Mouse (Mus musculus) forebrain, embryonic 16.5 days (tissue): ENCODE measurements at regions not wholly inside any gene's neighbourhood (a gene's known extent, or its start where the extent isn't known, plus 50 kb on each side); places are given as distances from the start of the nearest gene placed in this dataset.
"Not testable (repeated sequence)": the region's sequence is repeated elsewhere in the genome, so short reads cannot be mapped to it uniquely, and the experiment has no call there.

ENCODE experiments used
- ATAC-seq: fragments of 200-750 bp; cut with Nextera tagmentation; 2 replicates; pipeline ENCODE4 v1.8.0; 2017; ENCODE audit warnings: mild to moderate bottlenecking, moderate library complexity
- H3K27ac ChIP-seq: fragments of 300-500 bp; sonication (generic); 2 replicates; pipeline ENCODE4 v1.5.1; 2014; ENCODE audit warnings: low read length, control low read depth
- H3K27me3 ChIP-seq: fragments of 300-500 bp; sonication (generic); replicated peaks from 2 replicates; pipeline ENCODE4 v1.6.1; 2014; ENCODE audit warnings: low read length; ENCODE audit not compliant: control insufficient read depth, insufficient read depth
- H3K36me3 ChIP-seq: fragments of 300-500 bp; sonication (generic); 2 replicates; pipeline ENCODE4 v1.6.1; 2014; ENCODE audit not compliant: control insufficient read depth, insufficient read depth
- H3K4me1 ChIP-seq: fragments of 300-500 bp; sonication (generic); replicated peaks from 2 replicates; pipeline ENCODE4 v1.6.1; 2014; ENCODE audit warnings: low read length; ENCODE audit not compliant: control insufficient read depth, insufficient read depth
- H3K4me2 ChIP-seq: fragments of 300-500 bp; sonication (generic); 2 replicates; pipeline ENCODE4 v1.6.1; 2014; ENCODE audit warnings: mild to moderate bottlenecking, low read length, control low read depth
- H3K4me3 ChIP-seq: fragments of 300-500 bp; sonication (generic); replicated peaks from 2 replicates; pipeline ENCODE4 v1.5.1; 2014; ENCODE audit warnings: mild to moderate bottlenecking, low read length, control low read depth
- H3K9ac ChIP-seq: fragments of 300-500 bp; sonication (generic); replicated peaks from 2 replicates; pipeline ENCODE4 v1.6.1; 2014; ENCODE audit warnings: low read depth, low read length, control low read depth
- H3K9me3 ChIP-seq: fragments of 300-500 bp; sonication (generic); 2 replicates; pipeline ENCODE4 v1.6.1; 2016; ENCODE audit warnings: low read length; ENCODE audit not compliant: control insufficient read depth
- WGBS: fragments of 180-500 bp; shearing (Covaris S2); extraction: QIAGEN DNeasy Blood & Tissue Kit; methylation state at CpG from one replicate; pipeline ENCODE4 v1.1.7; 2014; 5-methylcytosine and 5-hydroxymethylcytosine counted together

DNA sequence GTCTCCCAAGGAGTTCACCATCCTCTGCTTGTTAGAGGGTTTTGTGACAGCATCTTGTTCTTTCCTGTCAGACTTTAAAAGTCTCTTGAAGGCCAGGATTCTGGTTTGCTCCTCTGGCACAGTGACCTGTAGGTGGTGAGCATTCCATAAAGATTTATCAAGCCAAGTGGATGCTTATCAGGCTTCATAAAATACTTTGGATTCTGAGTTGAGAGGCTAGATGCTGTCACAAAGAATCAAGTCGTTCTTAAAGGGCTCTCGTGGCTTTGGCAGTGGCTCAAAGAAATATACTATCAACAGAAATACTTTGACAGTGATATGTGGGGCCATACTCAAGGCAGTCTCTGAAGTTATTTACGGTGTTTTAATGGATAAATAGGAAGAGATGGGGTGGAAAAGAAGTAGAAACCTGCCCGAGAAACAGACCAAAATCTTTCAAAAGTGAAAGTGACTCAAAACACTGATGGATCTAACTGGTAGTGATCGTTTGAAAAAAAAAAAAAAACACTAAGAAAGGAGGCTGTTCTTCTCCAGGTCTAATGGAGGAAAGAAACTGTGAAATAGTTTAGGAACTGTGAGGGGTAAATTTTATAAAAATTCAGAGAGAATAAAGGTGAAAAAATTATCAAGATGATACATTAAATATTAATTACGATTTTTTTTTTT lies 273.2 kb upstream of the Pfkp start:
- Histone ChIP-seq H3K27ac (no peak overlapping the region), H3K36me3 (no peaks in the 10 kb centered on the region), H3K4me1 (no peaks in the 10 kb centered on the region), H3K4me3 (no peak overlapping the region), H3K4me2 (no peak overlapping the region), H3K9ac (no peak overlapping the region), H3K27me3 (no peaks in the 10 kb centered on the region), H3K9me3 (no peaks in the 10 kb centered on the region)
- ATAC-seq: no peak
- 56% methylated on average over 6 of the region's 6 CpGs for WGBS

GRCm38 (mm10) chr13:6906000-6906399 lies 257.4 kb upstream of the Pfkp start:
- Histone ChIP-seq H3K4me3 (no peak overlapping the region), H3K27ac (no peak overlapping the region), H3K27me3 (no peaks in the 10 kb centered on the region), H3K9me3 (no peaks in the 10 kb centered on the region), H3K4me2 (no peak overlapping the region), H3K9ac (no peak overlapping the region), H3K36me3 (no peaks in the 10 kb centered on the region), H3K4me1 (no peaks in the 10 kb centered on the region)
- ATAC-seq: no peak

DNA sequence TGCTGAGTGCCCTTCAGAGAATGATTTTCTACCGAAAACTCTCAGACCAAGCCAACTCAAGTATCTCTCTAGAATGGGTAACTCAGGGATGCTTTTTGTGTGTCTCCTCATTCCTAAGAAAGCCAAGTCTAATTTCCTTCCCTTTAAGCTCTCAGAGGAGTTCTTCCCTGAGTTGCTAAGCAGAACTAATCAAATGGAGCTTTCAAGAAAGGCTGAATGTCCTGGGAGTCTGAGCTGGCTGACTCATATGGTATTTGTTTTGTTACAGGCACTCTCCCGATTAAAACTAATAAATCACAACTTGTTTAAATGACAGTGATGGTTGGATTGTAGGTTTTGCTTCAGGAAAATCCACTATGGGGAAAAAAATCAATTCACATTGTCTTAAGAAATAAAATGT lies 253.1 kb upstream of the Pfkp start:
- Histone ChIP-seq H3K27me3 (no peaks in the 10 kb centered on the region), H3K4me3 (no peak overlapping the region), H3K4me1 (no peaks in the 10 kb centered on the region), H3K27ac (no peak overlapping the region), H3K9me3 (no peaks in the 10 kb centered on the region), H3K4me2 (no peak overlapping the region), H3K36me3 (no peaks in the 10 kb centered on the region), H3K9ac (no peak overlapping the region)
- 67% methylated on average over 2 of the region's 2 CpGs for WGBS
- no peak for ATAC-seq

GRCm38 (mm10) chr13:6897666-6898065 lies 249.1 kb upstream of the Pfkp start:
- no peaks in the 10 kb centered on the region for H3K27me3 ChIP-seq
- H3K27ac ChIP-seq: no peak overlapping the region
- 83% methylated on average over 1 of the region's 1 CpGs for WGBS
- H3K4me1 ChIP-seq: no peaks in the 10 kb centered on the region
- no peak overlapping the region for H3K9ac ChIP-seq
- ATAC-seq: no peak
- H3K4me2 ChIP-seq: no peak overlapping the region
- H3K36me3 ChIP-seq: no peaks in the 10 kb centered on the region
- no peaks in the 10 kb centered on the region for H3K9me3 ChIP-seq
- no peak overlapping the region for H3K4me3 ChIP-seq

GRCm38 (mm10) chr13:6891458-6892076 lies 243.0 kb upstream of the Pfkp start:
- Histone ChIP-seq H3K27ac (no peak overlapping the region), H3K27me3 (no peaks in the 10 kb centered on the region), H3K4me3 (no peak overlapping the region), H3K36me3 (no peaks in the 10 kb centered on the region), H3K4me1 (no peaks in the 10 kb centered on the region), H3K9me3 (no peaks in the 10 kb centered on the region), H3K9ac (no peak overlapping the region), H3K4me2 (no peak overlapping the region)
- WGBS: 24% methylated on average over 5 of the region's 5 CpGs
- no peak for ATAC-seq

DNA sequence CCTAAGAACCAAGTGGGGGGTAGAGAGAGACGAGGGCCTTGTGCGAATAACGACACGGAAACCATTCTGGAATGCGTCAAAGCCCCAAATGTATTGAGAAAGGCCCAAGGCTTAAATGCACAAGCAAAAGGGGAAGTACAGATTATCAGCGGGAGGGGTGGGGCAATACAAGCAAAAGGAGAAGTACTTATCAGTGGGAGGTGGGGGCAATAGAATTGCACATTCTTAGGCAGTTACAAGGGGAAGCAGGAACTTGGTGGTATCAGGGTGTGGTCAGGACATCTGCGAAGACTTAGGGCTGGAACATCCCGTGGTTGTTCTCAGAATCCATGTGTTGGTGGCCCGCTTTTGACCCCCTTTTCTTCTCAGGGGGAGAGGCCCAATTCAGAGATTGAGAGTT lies 240.9 kb upstream of the Pfkp start:
- ATAC-seq, H3K9ac ChIP-seq, H3K36me3 ChIP-seq: not testable (repeated sequence)

GRCm38 (mm10) chr13:6888381-6888780 lies 239.8 kb upstream of the Pfkp start:
- H3K36me3 ChIP-seq: no peaks in the 10 kb centered on the region
- ATAC-seq: no peak

More for the DNA sequence above, 240.9 kb upstream of the Pfkp start:
- 83% methylated on average over 9 of the region's 9 CpGs for WGBS
- not testable (repeated sequence) for H3K27me3 ChIP-seq, H3K4me2 ChIP-seq, H3K4me1 ChIP-seq, H3K27ac ChIP-seq, H3K9me3 ChIP-seq, H3K4me3 ChIP-seq

GRCm38 (mm10) chr13:6877018-6877901 lies 228.7 kb upstream of the Pfkp start:
- ATAC-seq: no peak
- 96% methylated on average over 5 of the region's 5 CpGs for WGBS
- Histone ChIP-seq H3K4me3 (no peak overlapping the region), H3K9ac (no peak overlapping the region), H3K27ac (no peak overlapping the region), H3K4me1 (no peaks in the 10 kb centered on the region), H3K27me3 (no peaks in the 10 kb centered on the region), H3K9me3 (no peaks in the 10 kb centered on the region), H3K4me2 (no peak overlapping the region), H3K36me3 (no peaks in the 10 kb centered on the region)

More at GRCm38 (mm10) chr13:6888381-6888780, 239.8 kb upstream of the Pfkp start:
- Histone ChIP-seq H3K9me3 (no peaks in the 10 kb centered on the region), H3K9ac (no peak overlapping the region), H3K27ac (no peak overlapping the region), H3K27me3 (no peaks in the 10 kb centered on the region), H3K4me1 (no peaks in the 10 kb centered on the region), H3K4me2 (no peak overlapping the region), H3K4me3 (no peak overlapping the region)
- 91% methylated on average over 1 of the region's 1 CpGs for WGBS

DNA sequence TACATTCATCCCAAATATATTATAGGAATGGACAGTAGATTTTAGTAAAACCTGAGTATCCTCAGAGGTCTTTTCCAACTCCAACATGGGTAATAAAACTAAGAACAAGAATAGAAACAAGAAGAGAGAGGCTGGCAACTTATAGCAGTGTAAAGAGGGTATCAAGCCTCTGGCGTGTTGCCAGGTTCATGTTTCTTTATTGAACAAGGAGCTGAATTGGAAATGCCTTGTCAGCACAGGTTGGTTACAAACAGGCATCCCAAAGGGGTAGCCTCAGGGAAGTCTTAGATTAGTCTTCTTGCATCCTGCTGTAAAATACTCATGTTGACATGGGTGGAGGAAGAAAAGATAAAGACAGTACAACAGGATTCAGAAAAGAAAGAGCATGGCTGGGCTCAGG lies 213.6 kb upstream of the Pfkp start:
- Histone ChIP-seq H3K27me3 (no peaks in the 10 kb centered on the region), H3K9ac (no peak overlapping the region), H3K4me2 (no peak overlapping the region), H3K36me3 (no peaks in the 10 kb centered on the region), H3K4me3 (no peak overlapping the region), H3K4me1 (no peaks in the 10 kb centered on the region), H3K27ac (no peak overlapping the region), H3K9me3 (no peaks in the 10 kb centered on the region)
- no peak for ATAC-seq
- 79% methylated on average over 1 of the region's 1 CpGs for WGBS
